Mouse (Mus musculus) regulatory T cell (primary cell): ENCODE data around the gene Il12a.

Source experiments
- in situ Hi-C: fragments of 300-600 bp; cut with MboI, MseI; formaldehyde crosslinking; loops from one replicate; pipeline ENCODE4 v1.15.1; 2025; ENCODE audit warnings: high pct_unique_total_duplicates

Il12a gene

GRCm38 (mm10) chr3:68690344-68690743, at the start of gene Il12a:
Il12a (plus strand) TSS chr3:68690644.
- in situ Hi-C loops = no loop called here

GRCm38 (mm10) chr3:68642935-68643334, 47.5 kb upstream of the Il12a start:
- in situ Hi-C loops = no loop called here

GRCm38 (mm10) chr3:68646387-68647130, 43.9 kb upstream of the Il12a start:
- in situ Hi-C loops = no loop called here

GRCm38 (mm10) chr3:68647282-68647681, 43.2 kb upstream of the Il12a start:
- in situ Hi-C loops = no loop called here

GRCm38 (mm10) chr3:68650251-68650650, 40.2 kb upstream of the Il12a start:
- in situ Hi-C loops = no loop called here

- in situ Hi-C loops = no loop called here
Measured at GRCm38 (mm10) chr3:68656607-68657352, 33.7 kb upstream of the Il12a start.

- in situ Hi-C loops = no loop called here
Measured at GRCm38 (mm10) chr3:68657589-68658245, 32.7 kb upstream of the Il12a start.

GRCm38 (mm10) chr3:68659996-68660395, 30.4 kb upstream of the Il12a start:
- in situ Hi-C loops = no loop called here

- in situ Hi-C loops = no loop called here
Measured at GRCm38 (mm10) chr3:68660538-68660937, 29.9 kb upstream of the Il12a start.

- in situ Hi-C loops = no loop called here
Measured at GRCm38 (mm10) chr3:68662386-68662785, 28.1 kb upstream of the Il12a start.

- in situ Hi-C loops = no loop called here
Measured at GRCm38 (mm10) chr3:68664337-68664736, 26.1 kb upstream of the Il12a start.

- in situ Hi-C loops = no loop called here
Measured at GRCm38 (mm10) chr3:68666377-68666776, 24.1 kb upstream of the Il12a start.

- in situ Hi-C loops = no loop called here
Measured at GRCm38 (mm10) chr3:68667852-68668251, 22.6 kb upstream of the Il12a start.

GRCm38 (mm10) chr3:68669418-68669974, 20.9 kb upstream of the Il12a start:
- in situ Hi-C loops = no loop called here

- in situ Hi-C loops = no loop called here
Measured at GRCm38 (mm10) chr3:68674721-68675120, 15.7 kb upstream of the Il12a start.

GRCm38 (mm10) chr3:68675216-68675835, 15.1 kb upstream of the Il12a start:
- in situ Hi-C loops = no loop called here

GRCm38 (mm10) chr3:68675980-68676678, 14.3 kb upstream of the Il12a start:
- in situ Hi-C loops = no loop called here

GRCm38 (mm10) chr3:68676831-68677303, 13.6 kb upstream of the Il12a start:
- in situ Hi-C loops = no loop called here

- in situ Hi-C loops = no loop called here
Measured at GRCm38 (mm10) chr3:68678805-68679585, 11.4 kb upstream of the Il12a start.

- in situ Hi-C loops = no loop called here
Measured at GRCm38 (mm10) chr3:68683579-68683978, 6.9 kb upstream of the Il12a start.
